Mouse (Mus musculus): ENCODE results near the gene Cbwd1. TPM values are rescaled to one million over a fixed set of nuclear protein-coding genes. Genes with fewer than 3 reads are reported as not detected.
"Not testable (repeated sequence)": the region's sequence is repeated elsewhere in the genome, so short reads cannot be mapped to it uniquely, and the experiment has no call there.

Gene Cbwd1
- polyA plus RNA-seq, 1 experiment from 2014 or later, result 24.2 TPM

GRCm38 (mm10) chr19:24899578-24900544 lies 61.5 kb downstream of the Cbwd1 start:
- peaks cover 92% of the 10 kb centered on the region for H3K27me3 ChIP-seq
- WGBS, result under 1% methylated on average over 84 of the region's 84 CpGs
- H3K4me2 ChIP-seq, result peak overlapping the region; percentile 82
- no peaks in the 10 kb centered on the region for H3K9me3 ChIP-seq
- H3K4me3 ChIP-seq (replicated peaks), result peak overlapping the region; percentile 46
- H3K36me3 ChIP-seq (replicated peaks), result no peaks in the 10 kb centered on the region
- peak; percentile 53; the same call in 1 of the 2 replicates for ATAC-seq (ENCODE audit: low FRiP score)
- 0 out of 2 replicates have a peak overlapping the region, but pooled peaks have one; percentile 12 for H3K9ac ChIP-seq
- no peak overlapping the region for H3K27ac ChIP-seq
- H3K4me1 ChIP-seq, result peaks cover 26% of the 10 kb centered on the region

GRCm38 (mm10) chr19:24898737-24899577 lies 62.5 kb downstream of the Cbwd1 start:
- no peaks in the 10 kb centered on the region for H3K9me3 ChIP-seq
- H3K4me2 ChIP-seq, result peak overlapping the region; percentile 82
- peaks cover 86% of the 10 kb centered on the region for H3K27me3 ChIP-seq
- H3K36me3 ChIP-seq (replicated peaks), result no peaks in the 10 kb centered on the region
- H3K4me3 ChIP-seq (replicated peaks), result peak overlapping the region; percentile 46
- H3K4me1 ChIP-seq, result peaks cover 26% of the 10 kb centered on the region
- ATAC-seq (ENCODE audit: low FRiP score), result no peak
- WGBS, result 2% methylated on average over 34 of the region's 34 CpGs
- 0 out of 2 replicates have a peak overlapping the region, but pooled peaks have one; percentile 12 for H3K9ac ChIP-seq
- no peak overlapping the region for H3K27ac ChIP-seq

- no peak for ATAC-seq (ENCODE audit: low FRiP score)
- Histone ChIP-seq H3K9me3 (no peaks in the 10 kb centered on the region), H3K27ac (no peak overlapping the region), H3K4me1 (peaks cover 26% of the 10 kb centered on the region), H3K36me3 (replicated peaks) (no peaks in the 10 kb centered on the region), H3K4me2 (0 out of 2 replicates have a peak overlapping the region, but pooled peaks have one; percentile 37), H3K4me3 (replicated peaks) (peak overlapping the region; percentile 10; the same call in 1 of the 2 replicates), H3K27me3 (peaks cover 86% of the 10 kb centered on the region), H3K9ac (no peak overlapping the region)
- under 1% methylated on average over 20 of the region's 20 CpGs for WGBS
These were observed 63.3 kb downstream of the Cbwd1 start for GRCm38 (mm10) chr19:24897896-24898736.

- Histone ChIP-seq H3K4me3 (replicated peaks) (peak overlapping the region; percentile 10; the same call in 1 of the 2 replicates), H3K9ac (no peak overlapping the region), H3K4me2 (peak overlapping the region; percentile 37), H3K4me1 (peaks cover 26% of the 10 kb centered on the region), H3K27ac (no peak overlapping the region), H3K36me3 (replicated peaks) (no peaks in the 10 kb centered on the region), H3K9me3 (no peaks in the 10 kb centered on the region), H3K27me3 (peaks cover 78% of the 10 kb centered on the region)
- 3% methylated on average over 57 of the region's 57 CpGs for WGBS
- ATAC-seq (ENCODE audit: low FRiP score), result peak; percentile 46; the same call in 1 of the 2 replicates
These were observed 64.2 kb downstream of the Cbwd1 start for GRCm38 (mm10) chr19:24897006-24897895.

DNA sequence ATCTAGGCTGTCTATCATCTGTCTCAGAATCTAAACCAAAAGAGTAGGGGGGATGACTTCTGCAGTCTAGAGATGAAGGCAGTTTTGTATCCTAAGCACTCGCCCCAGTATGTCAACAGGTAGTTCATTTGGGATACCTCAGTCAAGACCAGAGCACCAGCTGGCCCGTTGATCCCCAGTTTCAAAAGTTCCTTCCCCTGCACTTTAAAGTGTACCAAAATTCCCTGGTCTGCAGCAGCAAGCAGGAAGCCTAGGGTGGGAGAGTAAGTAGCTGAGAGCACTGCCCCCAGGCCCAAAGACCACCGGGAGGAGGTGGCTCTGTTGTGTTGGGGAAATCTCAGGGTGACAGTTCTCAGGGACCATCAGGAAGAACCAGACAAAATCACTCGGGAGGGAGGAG lies 64.9 kb downstream of the Cbwd1 start:
- Histone ChIP-seq H3K36me3 (replicated peaks) (no peaks in the 10 kb centered on the region), H3K9me3 (no peaks in the 10 kb centered on the region), H3K27ac (no peak overlapping the region), H3K9ac (no peak overlapping the region), H3K4me3 (replicated peaks) (no peak overlapping the region), H3K4me1 (peaks cover 26% of the 10 kb centered on the region), H3K4me2 (no peak overlapping the region), H3K27me3 (peaks cover 70% of the 10 kb centered on the region)
- 34% methylated on average over 4 of the region's 4 CpGs for WGBS
- ATAC-seq (ENCODE audit: low FRiP score), result no peak

- no peak overlapping the region for H3K27ac ChIP-seq
- H3K36me3 ChIP-seq (replicated peaks), result no peaks in the 10 kb centered on the region
- H3K4me2 ChIP-seq, result no peak overlapping the region
- no peak overlapping the region for H3K4me3 ChIP-seq (replicated peaks)
- no peaks in the 10 kb centered on the region for H3K4me1 ChIP-seq
- 80% methylated on average over 3 of the region's 3 CpGs for WGBS
- H3K27me3 ChIP-seq, result peaks cover 9% of the 10 kb centered on the region; the same call in 1 of the 2 replicates
- ATAC-seq (ENCODE audit: low FRiP score), result no peak
- no peaks in the 10 kb centered on the region for H3K9me3 ChIP-seq
- no peak overlapping the region for H3K9ac ChIP-seq
These were observed 74.5 kb downstream of the Cbwd1 start for GRCm38 (mm10) chr19:24886888-24887287.

DNA sequence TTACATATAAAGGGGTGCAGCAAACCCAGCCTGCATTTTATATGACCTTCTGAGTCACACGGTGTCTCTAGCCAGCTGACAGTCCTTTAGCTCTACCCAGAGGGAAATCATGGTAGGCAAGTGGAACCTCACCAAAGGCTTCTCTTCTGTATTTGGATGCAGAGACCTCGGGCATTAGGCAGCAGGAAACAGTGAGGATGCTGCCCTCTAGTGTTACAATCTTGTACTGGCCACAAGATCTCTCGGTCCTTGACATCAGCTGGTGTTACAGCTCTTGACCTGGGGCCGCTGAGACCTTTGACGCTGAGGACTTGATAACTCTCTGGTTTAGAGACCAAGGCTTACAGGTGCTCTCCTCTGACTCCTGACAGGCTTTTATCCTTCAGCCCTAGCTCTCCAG lies 75.9 kb downstream of the Cbwd1 start:
- no peak overlapping the region for H3K9ac ChIP-seq
- no peaks in the 10 kb centered on the region for H3K4me1 ChIP-seq
- H3K4me3 ChIP-seq (replicated peaks), result no peak overlapping the region
- H3K36me3 ChIP-seq (replicated peaks), result no peaks in the 10 kb centered on the region
- H3K27ac ChIP-seq, result no peak overlapping the region
- H3K4me2 ChIP-seq, result no peak overlapping the region
- peak; percentile 9; the same call in 1 of the 2 replicates for ATAC-seq (ENCODE audit: low FRiP score)
- 18% methylated on average over 5 of the region's 5 CpGs for WGBS
- no peaks in the 10 kb centered on the region for H3K9me3 ChIP-seq
- H3K27me3 ChIP-seq, result peaks cover 9% of the 10 kb centered on the region; the same call in 1 of the 2 replicates

DNA sequence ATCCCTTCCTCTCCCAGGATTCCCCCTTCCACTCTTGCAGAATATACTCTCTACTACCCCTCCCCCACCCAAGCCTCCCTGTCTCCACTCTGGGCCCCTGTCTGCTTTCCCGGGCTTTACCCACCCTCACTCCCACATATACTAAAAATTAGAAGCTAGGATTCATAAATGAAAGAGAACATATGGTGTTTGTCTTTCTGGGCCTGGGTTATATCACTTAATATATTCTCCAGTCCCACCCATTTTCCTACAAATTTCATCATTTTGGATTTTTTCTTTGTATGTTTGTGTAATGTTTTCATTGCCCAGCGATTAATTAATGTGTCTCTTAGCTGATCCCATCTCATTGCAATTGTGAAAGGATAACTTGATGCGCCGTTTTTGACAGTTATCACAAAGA lies 80.2 kb downstream of the Cbwd1 start:
- Histone ChIP-seq H3K4me1 (no peaks in the 10 kb centered on the region), H3K27ac (no peak overlapping the region), H3K9me3 (no peaks in the 10 kb centered on the region), H3K4me3 (replicated peaks) (no peak overlapping the region), H3K9ac (no peak overlapping the region), H3K36me3 (replicated peaks) (no peaks in the 10 kb centered on the region), H3K27me3 (peaks cover 5% of the 10 kb centered on the region; the same call in 1 of the 2 replicates), H3K4me2 (no peak overlapping the region)
- ATAC-seq (ENCODE audit: low FRiP score), result no peak
- 71% methylated on average over 4 of the region's 4 CpGs for WGBS

GRCm38 (mm10) chr19:24875129-24875870 lies 86.1 kb downstream of the Cbwd1 start, which contains the start of gene Gm10053:
Gm10053 (plus strand) TSS chr19:24875686.
- not testable (repeated sequence) for H3K36me3 ChIP-seq (replicated peaks); H3K4me1 ChIP-seq; ATAC-seq (ENCODE audit: low FRiP score); H3K9me3 ChIP-seq; H3K9ac ChIP-seq; H3K4me2 ChIP-seq; H3K4me3 ChIP-seq (replicated peaks); H3K27ac ChIP-seq
- 91% methylated on average over 23 of the region's 26 CpGs for WGBS
- peaks cover 13% of the 10 kb centered on the region; the same call in 1 of the 2 replicates for H3K27me3 ChIP-seq

DNA sequence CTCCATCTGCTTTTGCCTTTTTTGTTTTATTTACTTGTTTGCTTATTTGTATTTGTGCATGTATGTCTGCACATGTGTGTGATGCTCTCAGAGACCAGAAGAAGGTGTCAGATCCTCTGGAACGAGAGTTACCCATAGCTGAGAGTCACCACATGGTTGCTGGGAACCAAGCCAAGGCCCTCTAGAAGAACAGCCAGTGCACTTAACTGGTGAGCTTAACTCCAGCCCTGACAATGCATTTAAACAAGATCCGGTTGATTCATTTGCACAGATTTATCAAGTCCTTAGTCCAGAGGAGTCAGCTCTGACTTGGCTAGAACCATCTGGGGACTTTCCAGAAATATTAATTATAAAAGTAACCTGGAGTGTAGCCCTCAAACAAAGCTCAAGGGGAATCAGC lies 87.5 kb downstream of the Cbwd1 start:
- Histone ChIP-seq H3K27ac (no peak overlapping the region), H3K9ac (no peak overlapping the region), H3K27me3 (peaks cover 17% of the 10 kb centered on the region; the same call in 1 of the 2 replicates), H3K4me2 (no peak overlapping the region), H3K36me3 (replicated peaks) (no peaks in the 10 kb centered on the region), H3K9me3 (no peaks in the 10 kb centered on the region), H3K4me1 (peaks cover 4% of the 10 kb centered on the region), H3K4me3 (replicated peaks) (no peak overlapping the region)
- ATAC-seq (ENCODE audit: low FRiP score), result no peak
- WGBS, result 65% methylated on average over 2 of the region's 2 CpGs

All from forebrain, embryonic 12.5 days (tissue).